Mouse (Mus musculus): ENCODE measurements around the gene Ccdc69.

DNA sequence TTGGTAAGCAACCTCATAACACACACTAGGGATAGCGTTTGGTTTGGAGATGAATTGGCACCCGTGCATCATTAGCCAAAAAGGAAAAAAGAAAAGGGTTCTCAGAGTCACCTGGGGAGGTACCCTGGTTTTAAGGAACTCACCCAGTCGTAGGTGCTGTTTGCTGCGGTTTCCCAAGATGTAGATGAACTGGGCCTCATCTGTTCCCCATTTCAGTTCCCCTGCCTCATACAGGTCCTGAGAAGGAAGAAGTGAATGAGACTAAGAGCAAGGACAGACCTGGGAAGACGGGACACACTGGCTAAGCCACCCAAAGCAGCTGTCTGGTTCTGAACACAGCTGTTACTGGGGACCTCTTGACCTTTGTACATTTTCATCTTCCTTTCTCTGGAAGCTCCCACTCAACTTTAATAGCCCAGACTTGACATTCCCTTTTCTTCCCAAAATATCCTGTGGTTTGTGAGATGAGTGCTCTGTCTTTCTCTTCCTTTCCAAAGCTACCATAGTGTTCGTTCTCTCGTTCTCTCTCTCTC is 72.9 kb downstream of the Ccdc69 start:
- no peak for TF ChIP-seq CTCF (IDR thresholded peaks at IDR 0.05; ENCODE audit: control insufficient read depth, insufficient read depth, low read length)
- TF ChIP-seq POLR2A (IDR thresholded peaks at IDR 0.05; ENCODE audit: borderline replicate concordance, control insufficient read depth, low read depth, low read length): no peak

Data from bone marrow, adult 2 months (tissue).